Mouse (Mus musculus) forebrain, postnatal 0 days (tissue): ENCODE results near the gene Ccnt2. TPM values are rescaled to one million over a fixed set of nuclear protein-coding genes. Genes with fewer than 3 reads are reported as not detected.

Experiments
- ATAC-seq: fragments of 200-750 bp; cut with Nextera tagmentation; 2 replicates; pipeline ENCODE4 v1.8.0; 2017; ENCODE audit warnings: mild to moderate bottlenecking, moderate library complexity
- DNase-seq: peaks from one replicate; pipeline ENCODE4 v3.0.0-alpha.2; 2015
- H3K27ac ChIP-seq: fragments of 300-500 bp; sonication (generic); 2 replicates; pipeline ENCODE4 v1.5.1; 2014; ENCODE audit warnings: low read depth, mild to moderate bottlenecking, antibody characterized with exemption, low read length, moderate library complexity, mixed read lengths
- H3K27me3 ChIP-seq: fragments of 300-500 bp; sonication (generic); 2 replicates; pipeline ENCODE4 v1.6.1; 2014; ENCODE audit warnings: mild to moderate bottlenecking, low read length, mixed read lengths; ENCODE audit not compliant: insufficient read depth
- H3K36me3 ChIP-seq: fragments of 300-500 bp; sonication (generic); 2 replicates; pipeline ENCODE4 v1.6.1; 2014; ENCODE audit warnings: mild to moderate bottlenecking, moderate library complexity; ENCODE audit not compliant: insufficient read depth
- H3K4me1 ChIP-seq: fragments of 300-500 bp; sonication (generic); 2 replicates; pipeline ENCODE4 v1.6.1; 2014; ENCODE audit warnings: antibody characterized with exemption; ENCODE audit not compliant: insufficient read depth
- H3K4me2 ChIP-seq: fragments of 300-500 bp; sonication (generic); 2 replicates; pipeline ENCODE4 v1.6.1; 2014; ENCODE audit warnings: low read depth, mild to moderate bottlenecking, moderate library complexity
- H3K4me3 ChIP-seq: fragments of 300-500 bp; sonication (generic); 2 replicates; pipeline ENCODE4 v1.5.1; 2014; ENCODE audit warnings: low read depth, low read length, mixed read lengths
- H3K9ac ChIP-seq: fragments of 300-500 bp; sonication (generic); 2 replicates; pipeline ENCODE4 v1.6.1; 2014; ENCODE audit warnings: mild to moderate bottlenecking
- H3K9me3 ChIP-seq: fragments of 300-500 bp; sonication (generic); 2 replicates; pipeline ENCODE4 v1.6.1; 2016; ENCODE audit warnings: low read length
- CTCF ChIP-seq: sonication (generic); IDR thresholded peaks from 2 replicates; pipeline ENCODE4 v1.5.1; 2016; ENCODE audit warnings: antibody characterized with exemption, control low read depth, low read depth
- WGBS: fragments of 180-500 bp; shearing (Covaris S2); extraction: QIAGEN DNeasy Blood & Tissue Kit; methylation state at CpG from one replicate; pipeline ENCODE4 v1.1.7; 2014; 5-methylcytosine and 5-hydroxymethylcytosine counted together
- polyA plus RNA-seq: library from polyadenylated mRNA; unstranded; fragments of >200 nt; fragmentation: Nextera tagmentation; extraction: Ambion mirVana; gene quantifications from 2 replicates; pipeline ENCODE4 v1.2.1, GENCODE M21; 2015
- total RNA-seq: library from RNA; depleted of rRNA; stranded (reverse); fragments of >200 nt; gene quantifications from 2 replicates; pipeline ENCODE4 v1.2.3, GENCODE M21; 2014; rRNA removed

The Ccnt2 gene
- total RNA-seq = 36.2 and 51.5 TPM in 2 replicates
- polyA plus RNA-seq = 12.8 and 23.2 TPM in 2 replicates

GRCm38 (mm10) chr1:127773803-127774500, at the start of gene Ccnt2:
Ccnt2 (plus strand) TSS chr1:127774164.
- ATAC-seq = peak; percentile 98
- DNase-seq = peak; percentile 99
- Histone ChIP-seq H3K4me1 (0 out of 2 replicates have a peak, but pooled peaks cover 14% of the 10 kb centered on the region), H3K9me3 (no peaks in the 10 kb centered on the region), H3K27me3 (no peaks in the 10 kb centered on the region), H3K36me3 (no peaks in the 10 kb centered on the region), H3K4me2 (peak within 1 kb of the TSS; percentile 74), H3K27ac (peak within 1 kb of the TSS; percentile 92), H3K9ac (peak within 1 kb of the TSS; percentile 91), H3K4me3 (peak within 1 kb of the TSS; percentile 74)
- peak; percentile 48 for TF ChIP-seq CTCF
- under 1% methylated on average over 63 of the region's 63 CpGs for WGBS

GRCm38 (mm10) chr1:127729096-127729495, 44.9 kb upstream of the Ccnt2 start, which contains the start of gene Acmsd:
Acmsd (plus strand) TSS chr1:127729413.
- H3K27ac ChIP-seq = no peak within 1 kb of the TSS
- H3K9ac ChIP-seq = no peak within 1 kb of the TSS
- no peak within 1 kb of the TSS for H3K4me3 ChIP-seq
- H3K4me2 ChIP-seq = no peak within 1 kb of the TSS
- 92% methylated on average over 4 of the region's 4 CpGs for WGBS
- H3K36me3 ChIP-seq = no peaks in the 10 kb centered on the region
- no peak for TF ChIP-seq CTCF
- no peaks in the 10 kb centered on the region for H3K4me1 ChIP-seq
- 0 out of 2 replicates have a peak, but pooled peaks cover 5% of the 10 kb centered on the region for H3K9me3 ChIP-seq
- ATAC-seq (no peak), DNase-seq (no peak)
- no peaks in the 10 kb centered on the region for H3K27me3 ChIP-seq

GRCm38 (mm10) chr1:127731086-127731485, 42.9 kb upstream of the Ccnt2 start:
- no peak for TF ChIP-seq CTCF
- Histone ChIP-seq H3K27me3 (no peaks in the 10 kb centered on the region), H3K9me3 (0 out of 2 replicates have a peak, but pooled peaks cover 5% of the 10 kb centered on the region), H3K4me1 (no peaks in the 10 kb centered on the region), H3K4me3 (no peak overlapping the region), H3K36me3 (no peaks in the 10 kb centered on the region), H3K9ac (no peak overlapping the region), H3K27ac (no peak overlapping the region), H3K4me2 (no peak overlapping the region)
- ATAC-seq (no peak), DNase-seq (no peak)
- 49% methylated on average over 3 of the region's 3 CpGs for WGBS

DNA sequence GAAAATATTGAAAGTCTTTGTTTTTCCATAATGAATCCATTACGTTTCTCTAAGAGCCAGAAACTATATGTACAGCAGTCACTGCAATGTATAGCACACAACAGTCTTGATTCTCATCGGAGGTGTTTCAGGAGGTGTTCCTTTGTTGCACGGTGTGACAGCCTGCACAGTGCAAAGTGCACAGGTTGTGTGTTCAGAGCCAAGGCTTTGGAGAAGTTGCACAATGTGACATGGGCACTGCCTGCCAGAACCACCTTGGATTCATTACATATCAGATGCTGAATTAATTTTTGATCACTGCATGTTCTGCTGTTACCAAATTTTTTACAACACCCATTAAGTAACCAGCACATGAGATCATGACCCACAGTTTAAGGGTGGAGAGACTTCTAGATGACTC, 41.5 kb upstream of the Ccnt2 start:
- 91% methylated on average over 3 of the region's 3 CpGs for WGBS
- TF ChIP-seq CTCF = no peak
- DNase-seq (no peak), ATAC-seq (no peak)
- Histone ChIP-seq H3K4me3 (no peak overlapping the region), H3K27ac (no peak overlapping the region), H3K4me1 (no peaks in the 10 kb centered on the region), H3K9me3 (0 out of 2 replicates have a peak, but pooled peaks cover 5% of the 10 kb centered on the region), H3K9ac (no peak overlapping the region), H3K27me3 (no peaks in the 10 kb centered on the region), H3K36me3 (no peaks in the 10 kb centered on the region), H3K4me2 (no peak overlapping the region)

- ATAC-seq = no peak
Observed at GRCm38 (mm10) chr1:127732841-127733240, 41.1 kb upstream of the Ccnt2 start.

DNA sequence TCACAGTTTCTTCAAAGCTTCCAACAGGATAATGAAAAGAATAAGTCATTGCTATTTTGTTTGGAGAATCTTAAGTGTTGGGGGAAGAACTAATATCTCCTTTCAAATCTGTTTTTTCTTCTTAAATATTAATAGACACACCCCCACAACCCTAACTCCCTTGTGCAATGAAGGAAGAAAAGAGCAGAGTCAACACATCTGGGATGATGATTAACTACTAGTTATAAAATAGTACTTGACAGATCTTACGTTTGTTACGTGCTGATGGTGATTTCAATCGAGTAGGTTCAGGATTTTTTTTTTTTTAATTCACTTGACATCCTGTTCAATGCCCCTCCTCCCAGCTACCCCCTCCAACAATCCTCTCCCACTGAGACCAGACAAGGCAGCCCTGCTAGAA, 38.6 kb upstream of the Ccnt2 start:
- no peak overlapping the region for H3K4me3 ChIP-seq
- no peaks in the 10 kb centered on the region for H3K27me3 ChIP-seq
- ATAC-seq (no peak), DNase-seq (no peak)
- 76% methylated on average over 3 of the region's 3 CpGs for WGBS
- H3K27ac ChIP-seq = no peak overlapping the region
- no peak for TF ChIP-seq CTCF
- H3K4me1 ChIP-seq = no peaks in the 10 kb centered on the region
- no peaks in the 10 kb centered on the region for H3K9me3 ChIP-seq
- H3K36me3 ChIP-seq = no peaks in the 10 kb centered on the region
- H3K4me2 ChIP-seq = no peak overlapping the region
- H3K9ac ChIP-seq = no peak overlapping the region

More at GRCm38 (mm10) chr1:127732841-127733240, 41.1 kb upstream of the Ccnt2 start:
- no peak for TF ChIP-seq CTCF
- Histone ChIP-seq H3K9ac (no peak overlapping the region), H3K4me2 (no peak overlapping the region), H3K27me3 (no peaks in the 10 kb centered on the region), H3K36me3 (no peaks in the 10 kb centered on the region), H3K4me1 (no peaks in the 10 kb centered on the region), H3K4me3 (no peak overlapping the region), H3K27ac (no peak overlapping the region), H3K9me3 (0 out of 2 replicates have a peak, but pooled peaks cover 5% of the 10 kb centered on the region)
- WGBS = 76% methylated on average over 3 of the region's 3 CpGs
- DNase-seq = no peak

DNA sequence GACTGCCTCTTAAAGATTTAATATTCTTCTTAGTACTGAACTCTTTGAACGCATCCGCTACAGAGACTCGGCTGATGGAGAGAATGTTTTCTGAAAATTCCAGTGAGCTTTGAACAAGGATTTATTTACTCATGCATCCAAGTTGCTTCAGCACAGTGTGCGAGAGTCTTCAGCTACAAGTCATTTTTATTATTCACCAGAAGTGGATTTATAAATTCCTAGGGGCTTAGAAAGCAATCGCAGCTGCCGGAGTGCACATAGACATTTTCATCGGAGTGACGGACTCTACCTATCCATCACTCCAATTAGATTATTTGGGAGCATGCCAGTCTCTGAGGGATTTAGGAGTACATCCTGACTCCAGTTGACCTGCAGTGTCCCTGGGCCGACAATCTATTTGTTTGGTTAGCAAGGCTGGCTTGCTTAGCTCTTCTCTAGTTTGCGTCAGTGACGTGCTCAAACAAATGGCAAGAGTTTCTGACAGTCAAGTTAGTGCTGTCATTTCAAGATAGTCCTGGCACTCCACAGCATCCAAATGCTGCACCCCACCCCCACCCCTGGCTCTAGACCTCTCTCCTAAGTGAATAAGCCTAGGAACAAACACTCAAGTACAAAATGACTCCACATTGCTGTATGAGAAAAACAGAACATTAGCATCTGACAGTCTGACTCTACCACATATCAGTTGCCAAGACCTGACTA, 23.4 kb upstream of the Ccnt2 start:
- no peak overlapping the region for H3K27ac ChIP-seq
- H3K4me1 ChIP-seq = no peaks in the 10 kb centered on the region
- no peak for DNase-seq
- no peaks in the 10 kb centered on the region for H3K36me3 ChIP-seq
- H3K27me3 ChIP-seq = no peaks in the 10 kb centered on the region
- WGBS = 64% methylated on average over 11 of the region's 11 CpGs
- no peak for TF ChIP-seq CTCF
- no peak overlapping the region for H3K4me2 ChIP-seq
- H3K4me3 ChIP-seq = no peak overlapping the region
- ATAC-seq = no peak; the same call in 1 of the 2 replicates
- H3K9me3 ChIP-seq = no peaks in the 10 kb centered on the region
- no peak overlapping the region for H3K9ac ChIP-seq
